Mouse (Mus musculus) heart, postnatal 0 days (tissue): ENCODE data around the gene Fhl2.

Source experiments
- CTCF ChIP-seq: IDR thresholded peaks from 2 replicates; pipeline ENCODE4 v1.5.1; 2016; ENCODE audit warnings: antibody characterized with exemption, control low read depth, low read depth
- EP300 ChIP-seq: IDR thresholded peaks from 2 replicates; pipeline ENCODE4 v1.6.1; 2016; ENCODE audit warnings: antibody characterized with exemption, low read depth

GRCm38 (mm10) chr1:43238471-43238870 is 41.7 kb upstream of the Fhl2 start:
- no peak for TF ChIP-seq CTCF
- TF ChIP-seq EP300, result no peak
